Mouse (Mus musculus): ENCODE data around the gene D230025D16Rik. TPM values are rescaled to one million over a fixed set of nuclear protein-coding genes. Genes with fewer than 3 reads are reported as not detected.
A peak's percentile ranks its signal among the peaks of the same experiment; 100 is the strongest.

The D230025D16Rik gene
- total and polyA plus RNA-seq, 2 experiments, result 54.9 to 67.3 TPM

GRCm38 (mm10) chr8:105214104-105214503, 10.8 kb upstream of the D230025D16Rik start:
- Histone ChIP-seq H3K79me2 (ENCODE audit: control insufficient read depth, insufficient read depth, low read length) (no peaks in the 10 kb centered on the region; the same call in 1 of the 2 replicates), H3K27ac (replicated peaks; ENCODE audit: insufficient read depth, low read depth, low read length) (no peak overlapping the region), H3K4me1 (ENCODE audit: control insufficient read depth, insufficient read depth, low read length) (peaks cover 6% of the 10 kb centered on the region; the same call in 1 of the 2 replicates), H3K9ac (ENCODE audit: low read depth, low read length) (no peak overlapping the region), H3K27me3 (ENCODE audit: control insufficient read depth, insufficient read depth, low read length) (no peaks in the 10 kb centered on the region), H3K4me3 (ENCODE audit: insufficient read depth, low read depth, low read length) (no peak overlapping the region), H3K36me3 (ENCODE audit: control insufficient read depth, insufficient read depth, low read length) (peaks cover 3% of the 10 kb centered on the region)
- peak; percentile 23; the same call in 1 of the 2 replicates for TF ChIP-seq CTCF (IDR thresholded peaks at IDR 0.05; ENCODE audit: low read depth, low read length)
- no peak for TF ChIP-seq POLR2A (IDR thresholded peaks at IDR 0.05; ENCODE audit: extremely low read depth, insufficient read depth, low read length)
- WGBS, result 95% methylated on average over 5 of the region's 5 CpGs
- DNase-seq (ENCODE audit: extremely low read depth, low read depth, low spot score), result no peak

GRCm38 (mm10) chr8:105217926-105218522, 6.9 kb upstream of the D230025D16Rik start:
- Histone ChIP-seq H3K4me1 (ENCODE audit: control insufficient read depth, insufficient read depth, low read length) (no peaks in the 10 kb centered on the region), H3K36me3 (ENCODE audit: control insufficient read depth, insufficient read depth, low read length) (peaks cover 3% of the 10 kb centered on the region), H3K79me2 (ENCODE audit: control insufficient read depth, insufficient read depth, low read length) (no peaks in the 10 kb centered on the region), H3K27me3 (ENCODE audit: control insufficient read depth, insufficient read depth, low read length) (no peaks in the 10 kb centered on the region), H3K27ac (replicated peaks; ENCODE audit: insufficient read depth, low read depth, low read length) (no peak overlapping the region), H3K9ac (ENCODE audit: low read depth, low read length) (no peak overlapping the region), H3K4me3 (ENCODE audit: insufficient read depth, low read depth, low read length) (no peak overlapping the region)
- peak; percentile 68 for TF ChIP-seq CTCF (IDR thresholded peaks at IDR 0.05; ENCODE audit: low read depth, low read length)
- no peak for TF ChIP-seq POLR2A (IDR thresholded peaks at IDR 0.05; ENCODE audit: extremely low read depth, insufficient read depth, low read length)
- 75% methylated on average over 5 of the region's 5 CpGs for WGBS
- peak; percentile 77 for DNase-seq (ENCODE audit: extremely low read depth, low read depth, low spot score)

- TF ChIP-seq CTCF (IDR thresholded peaks at IDR 0.05; ENCODE audit: low read depth, low read length), result no peak
- TF ChIP-seq POLR2A (IDR thresholded peaks at IDR 0.05; ENCODE audit: extremely low read depth, insufficient read depth, low read length), result no peak
- Histone ChIP-seq H3K27ac (replicated peaks; ENCODE audit: insufficient read depth, low read depth, low read length) (no peak overlapping the region), H3K4me3 (ENCODE audit: insufficient read depth, low read depth, low read length) (no peak overlapping the region), H3K36me3 (ENCODE audit: control insufficient read depth, insufficient read depth, low read length) (peaks cover 7% of the 10 kb centered on the region), H3K27me3 (ENCODE audit: control insufficient read depth, insufficient read depth, low read length) (no peaks in the 10 kb centered on the region), H3K79me2 (ENCODE audit: control insufficient read depth, insufficient read depth, low read length) (peaks cover 17% of the 10 kb centered on the region; the same call in 1 of the 2 replicates), H3K9ac (ENCODE audit: low read depth, low read length) (no peak overlapping the region), H3K4me1 (ENCODE audit: control insufficient read depth, insufficient read depth, low read length) (peaks cover 11% of the 10 kb centered on the region)
- 72% methylated on average over 7 of the region's 7 CpGs for WGBS
- DNase-seq (ENCODE audit: extremely low read depth, low read depth, low spot score), result no peak
Observed at GRCm38 (mm10) chr8:105223850-105224249, 1.1 kb upstream of the D230025D16Rik start.

- H3K4me1 ChIP-seq (ENCODE audit: control insufficient read depth, insufficient read depth, low read length), result peaks cover 18% of the 10 kb centered on the region
- WGBS, result under 1% methylated on average over 27 of the region's 27 CpGs
- peak overlapping the region; percentile 98 for H3K9ac ChIP-seq (ENCODE audit: low read depth, low read length)
- peaks cover 15% of the 10 kb centered on the region for H3K36me3 ChIP-seq (ENCODE audit: control insufficient read depth, insufficient read depth, low read length)
- peaks cover 24% of the 10 kb centered on the region; the same call in 1 of the 2 replicates for H3K79me2 ChIP-seq (ENCODE audit: control insufficient read depth, insufficient read depth, low read length)
- TF ChIP-seq CTCF (IDR thresholded peaks at IDR 0.05; ENCODE audit: low read depth, low read length), result no peak
- no peak for TF ChIP-seq POLR2A (IDR thresholded peaks at IDR 0.05; ENCODE audit: extremely low read depth, insufficient read depth, low read length)
- DNase-seq (ENCODE audit: extremely low read depth, low read depth, low spot score), result no peak
- H3K27me3 ChIP-seq (ENCODE audit: control insufficient read depth, insufficient read depth, low read length), result no peaks in the 10 kb centered on the region
- peak overlapping the region; percentile 98 for H3K27ac ChIP-seq (replicated peaks; ENCODE audit: insufficient read depth, low read depth, low read length)
- H3K4me3 ChIP-seq (ENCODE audit: insufficient read depth, low read depth, low read length), result peak overlapping the region; percentile 93
Observed at GRCm38 (mm10) chr8:105225272-105225593, 288 bp downstream of the D230025D16Rik start.

- peaks cover 20% of the 10 kb centered on the region for H3K4me1 ChIP-seq (ENCODE audit: control insufficient read depth, insufficient read depth, low read length)
- peak overlapping the region; percentile 93 for H3K4me3 ChIP-seq (ENCODE audit: insufficient read depth, low read depth, low read length)
- TF ChIP-seq POLR2A (IDR thresholded peaks at IDR 0.05; ENCODE audit: extremely low read depth, insufficient read depth, low read length) (no peak), CTCF (IDR thresholded peaks at IDR 0.05; ENCODE audit: low read depth, low read length) (no peak)
- peak; percentile 99 for DNase-seq (ENCODE audit: extremely low read depth, low read depth, low spot score)
- whole genome bisulfite sequencing, result 2% methylated on average over 6 of the region's 6 CpGs
- peaks cover 21% of the 10 kb centered on the region for H3K36me3 ChIP-seq (ENCODE audit: control insufficient read depth, insufficient read depth, low read length)
- no peaks in the 10 kb centered on the region for H3K27me3 ChIP-seq (ENCODE audit: control insufficient read depth, insufficient read depth, low read length)
- peaks cover 28% of the 10 kb centered on the region; the same call in 1 of the 2 replicates for H3K79me2 ChIP-seq (ENCODE audit: control insufficient read depth, insufficient read depth, low read length)
- H3K9ac ChIP-seq (ENCODE audit: low read depth, low read length), result peak overlapping the region; percentile 98
- H3K27ac ChIP-seq (replicated peaks; ENCODE audit: insufficient read depth, low read depth, low read length), result peak overlapping the region; percentile 98
Observed at GRCm38 (mm10) chr8:105225917-105226316, 972 bp downstream of the D230025D16Rik start.
